Mouse (Mus musculus) gastrocnemius, postnatal 25 days (tissue): Measurements from ENCODE around the gene Olfr592. TPM values are rescaled to one million over a fixed set of nuclear protein-coding genes. Genes with fewer than 3 reads are reported as not detected.
"Not testable (repeated sequence)": the region's sequence is repeated elsewhere in the genome, so short reads cannot be mapped to it uniquely, and the experiment has no call there.

Experiments used
- DNase-seq: peaks from one replicate; pipeline ENCODE4 v3.0.0; 2022
- long read RNA-seq, 2 experiments: library from polyadenylated mRNA; stranded (forward); transcript quantifications; one replicate each; pipeline ENCODE4 v2.0.0; 2021
- total RNA-seq, 2 experiments: library from RNA; stranded (reverse); gene quantifications; 1 replicate in 1 of 2; 2 replicates in 1 of 2; pipeline ENCODE4 v1.2.3; 2021

Gene Olfr592
- not detected for total RNA-seq
- long read RNA-seq, experiment 1: 0 reads
- long read RNA-seq, experiment 2: 0 reads

DNA sequence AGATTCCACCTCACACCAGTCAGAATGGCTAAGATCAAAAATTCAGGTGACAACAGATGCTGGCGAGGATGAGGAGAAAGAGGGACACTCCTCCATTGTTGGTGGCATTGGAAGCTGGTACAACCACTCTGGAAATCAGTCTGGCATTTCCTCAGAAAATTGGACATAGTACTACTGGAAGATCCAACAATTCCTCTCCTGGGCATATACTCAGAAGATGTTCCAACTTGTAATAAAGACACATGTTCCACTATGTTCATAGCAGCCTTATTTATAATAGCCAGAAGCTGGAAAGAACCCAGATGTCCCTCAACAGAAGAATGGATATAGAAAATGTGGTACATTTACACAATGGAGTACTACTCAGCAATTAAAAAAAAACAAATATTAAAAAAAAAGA, at the start of gene Olfr592:
Olfr592 (plus strand) TSS at position 301 of the 400 bp plus-strand sequence.
- not testable (repeated sequence) for DNase-seq

DNA sequence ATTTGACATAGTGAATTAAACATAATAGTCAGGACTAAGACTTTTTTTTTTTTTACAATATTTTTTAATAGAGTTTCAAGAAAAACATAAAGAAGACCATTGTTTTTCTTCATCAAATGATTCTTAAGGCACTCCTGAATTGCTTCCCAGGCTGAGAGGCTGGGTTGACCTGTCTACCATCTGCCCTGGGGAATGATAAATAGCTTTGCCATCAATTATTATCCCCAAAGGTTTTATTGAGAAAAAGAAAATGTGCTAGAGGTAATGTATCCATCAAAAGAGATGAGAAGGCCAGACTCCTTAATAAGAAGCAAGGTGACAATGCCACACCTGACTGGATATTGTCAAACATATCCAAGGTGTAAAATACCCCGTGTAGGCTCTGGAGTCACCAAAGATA, 44.0 kb upstream of the Olfr592 start, which contains the start of gene Olfr588-ps1:
Olfr588-ps1 (plus strand) TSS at position 301 of the 400 bp plus-strand sequence.
- DNase-seq: no peak

DNA sequence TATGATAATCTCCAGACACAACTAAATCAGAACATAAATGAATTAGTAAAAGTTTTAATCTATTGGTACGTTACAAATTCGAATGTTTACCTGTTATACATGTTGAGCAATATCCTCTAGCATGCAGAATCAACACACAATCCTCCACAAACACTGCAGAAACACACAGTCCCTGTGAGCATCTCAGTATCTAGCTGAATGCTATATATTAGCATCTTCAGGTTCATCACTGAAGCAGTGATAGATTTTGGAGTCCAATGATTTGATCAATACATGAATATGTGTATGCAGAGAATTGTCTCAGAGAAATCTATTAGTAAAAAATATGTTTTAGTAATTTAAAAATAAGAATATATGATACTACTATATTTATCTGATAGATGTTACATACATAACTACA, 28.3 kb upstream of the Olfr592 start, which contains the start of gene Olfr589:
Olfr589 (minus strand) TSS at position 101 of the 400 bp plus-strand sequence.
- DNase-seq: no peak

DNA sequence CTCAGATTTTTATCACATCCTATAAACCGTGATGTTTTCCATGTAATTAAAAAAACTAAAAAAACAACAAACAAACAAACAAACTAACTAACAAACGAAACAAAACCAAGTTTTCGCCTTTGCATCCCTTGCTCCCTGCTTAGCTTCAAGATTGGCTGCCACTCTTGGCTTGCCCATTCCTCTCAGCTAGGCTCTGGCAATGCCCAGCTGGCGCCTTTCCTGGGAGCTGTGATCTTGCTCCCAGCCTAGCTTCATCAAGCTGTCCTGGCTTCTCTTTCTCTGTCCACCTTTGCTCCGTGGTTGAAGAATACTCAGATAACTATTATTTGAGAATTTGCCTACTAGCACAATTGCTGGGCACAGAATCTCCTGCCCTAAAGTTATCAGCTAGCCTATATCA, 14.9 kb upstream of the Olfr592 start:
- DNase-seq: no peak

DNA sequence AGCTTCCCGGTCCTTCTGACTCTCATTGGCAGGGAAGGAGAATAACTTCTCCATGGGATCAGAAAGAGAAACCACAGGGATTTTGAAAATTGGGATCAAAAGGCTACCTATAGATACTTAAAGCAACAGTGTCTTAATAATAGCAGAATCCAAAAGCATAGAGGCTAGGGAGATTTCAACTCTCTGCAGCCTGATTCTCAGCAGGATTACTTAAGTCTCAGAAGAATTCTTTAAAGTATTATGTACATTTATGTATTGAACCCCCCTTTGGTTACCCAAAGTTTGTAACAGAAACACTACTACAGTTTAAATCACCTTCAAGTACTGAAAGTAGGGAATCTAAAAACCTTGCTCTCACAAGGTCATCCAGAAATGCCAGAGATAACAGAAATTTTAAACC, 6.4 kb upstream of the Olfr592 start, which contains the start of gene Olfr591:
Olfr591 (minus strand) TSS at position 101 of the 400 bp plus-strand sequence.
- DNase-seq: no peak

DNA sequence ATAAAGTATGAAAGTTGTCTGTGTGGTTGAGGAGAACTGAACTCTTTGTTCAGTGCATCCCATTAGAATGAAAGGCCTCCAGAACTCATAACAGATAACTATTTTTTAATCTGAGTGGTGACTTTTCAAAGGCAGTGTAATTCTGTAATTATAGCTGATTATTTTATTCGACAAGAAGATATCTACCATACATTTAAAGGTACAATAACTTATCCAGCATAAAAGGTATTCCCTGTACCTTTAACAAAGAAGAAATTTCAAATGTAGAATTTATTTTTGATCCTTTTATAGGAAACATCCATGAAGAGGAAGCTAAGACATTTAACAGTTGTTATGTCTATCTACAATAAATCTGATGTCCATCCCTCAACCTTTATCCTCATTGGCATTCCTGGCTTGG, 27.0 kb downstream of the Olfr592 start, which contains the start of gene Olfr593:
Olfr593 (plus strand) TSS at position 301 of the 400 bp plus-strand sequence.
- DNase-seq: no peak

DNA sequence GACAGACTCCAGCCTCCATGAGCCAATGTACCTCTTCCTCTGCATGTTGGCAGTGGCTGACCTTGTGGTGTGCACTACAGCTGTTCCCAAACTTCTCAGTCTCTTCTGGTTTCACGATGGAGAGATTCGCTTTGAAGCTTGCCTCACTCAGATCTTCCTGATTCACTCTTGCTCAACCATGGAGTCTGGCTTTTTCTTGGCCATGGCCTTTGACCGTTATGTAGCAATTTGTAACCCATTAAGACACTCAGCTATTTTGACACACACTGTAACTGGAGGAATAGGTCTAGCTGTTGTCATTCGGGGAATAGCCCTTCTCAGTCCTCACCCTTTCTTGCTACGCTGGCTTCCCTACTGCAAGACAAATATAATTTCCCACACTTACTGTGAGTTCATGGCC, 27.4 kb downstream of the Olfr592 start:
- not testable (repeated sequence) for DNase-seq

DNA sequence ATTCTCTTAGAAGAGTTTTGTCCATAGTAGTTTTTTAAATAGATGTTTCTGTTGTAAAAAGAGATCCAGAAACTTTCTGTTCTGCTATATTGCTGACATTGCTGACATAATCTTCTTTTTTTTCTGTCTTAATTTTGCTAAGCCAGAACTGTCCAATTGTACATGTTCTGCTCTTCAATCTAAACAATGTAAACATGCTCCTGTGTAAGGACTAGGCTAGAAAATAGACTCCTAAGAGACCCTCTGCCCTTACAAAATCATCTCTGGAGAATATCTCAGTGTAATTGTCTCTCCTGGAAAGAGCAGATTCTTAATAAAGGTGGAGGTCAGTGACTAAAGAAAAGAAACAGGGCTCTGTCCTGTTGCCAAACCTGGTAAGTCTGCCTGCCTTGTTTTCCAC, 32.1 kb downstream of the Olfr592 start, which contains the start of gene Olfr594:
Olfr594 (plus strand) TSS at position 301 of the 400 bp plus-strand sequence.
- no peak for DNase-seq

Other genes starting within 250 kb of the Olfr592 start
- gene Olfr573-ps1, start 242.2 kb upstream of the Olfr592 start, total RNA-seq: not detected
- not detected for gene Olfr574, start 236.3 kb upstream of the Olfr592 start, total RNA-seq
- not detected for gene Olfr575, start 226.0 kb upstream of the Olfr592 start, total RNA-seq
- not detected for gene Olfr576, start 222.1 kb upstream of the Olfr592 start, total RNA-seq
- gene Olfr577, start 208.9 kb upstream of the Olfr592 start, total RNA-seq: not detected
- not detected for gene Olfr578, start 195.5 kb upstream of the Olfr592 start, total RNA-seq
- not detected for gene Olfr582, start 146.8 kb upstream of the Olfr592 start, total RNA-seq
- gene Olfr583, start 133.5 kb upstream of the Olfr592 start, total RNA-seq: not detected
- not detected for gene Olfr584, start 102.9 kb upstream of the Olfr592 start, total RNA-seq
- gene Olfr585, start 87.1 kb upstream of the Olfr592 start, total RNA-seq: not detected
- gene Olfr586, start 59.2 kb upstream of the Olfr592 start, total RNA-seq: not detected
- not detected for gene Olfr588-ps1, start 43.9 kb upstream of the Olfr592 start, total RNA-seq
- not detected for gene Olfr589, start 28.4 kb upstream of the Olfr592 start, total RNA-seq
- not detected for gene Olfr591, start 6.5 kb upstream of the Olfr592 start, total RNA-seq
- not detected for gene Olfr593, start 27.1 kb downstream of the Olfr592 start, total RNA-seq
- gene Olfr594, start 32.2 kb downstream of the Olfr592 start, total RNA-seq: not detected
- gene Usp17ld, start 67.7 kb downstream of the Olfr592 start, total RNA-seq: not detected
- gene Olfr596, start 120.8 kb downstream of the Olfr592 start, total RNA-seq: not detected
- not detected for gene Olfr597, start 131.5 kb downstream of the Olfr592 start, total RNA-seq
- gene Olfr598, start 138.8 kb downstream of the Olfr592 start, total RNA-seq: not detected
- gene Olfr599, start 151.1 kb downstream of the Olfr592 start, total RNA-seq: not detected
- gene Olfr600, start 164.9 kb downstream of the Olfr592 start, total RNA-seq: not detected
- not detected for gene Olfr601, start 177.9 kb downstream of the Olfr592 start, total RNA-seq
- gene Olfr603, start 201.4 kb downstream of the Olfr592 start, total RNA-seq: not detected
- not detected for gene Usp17lc, start 230.3 kb downstream of the Olfr592 start, total RNA-seq